Mouse (Mus musculus): ENCODE data around the gene Oaf. TPM values are rescaled to one million over a fixed set of nuclear protein-coding genes. Genes with fewer than 3 reads are reported as not detected.

Gene Oaf
- polyA plus RNA-seq, 1 experiment from 2014 or later = 86.1 TPM

DNA sequence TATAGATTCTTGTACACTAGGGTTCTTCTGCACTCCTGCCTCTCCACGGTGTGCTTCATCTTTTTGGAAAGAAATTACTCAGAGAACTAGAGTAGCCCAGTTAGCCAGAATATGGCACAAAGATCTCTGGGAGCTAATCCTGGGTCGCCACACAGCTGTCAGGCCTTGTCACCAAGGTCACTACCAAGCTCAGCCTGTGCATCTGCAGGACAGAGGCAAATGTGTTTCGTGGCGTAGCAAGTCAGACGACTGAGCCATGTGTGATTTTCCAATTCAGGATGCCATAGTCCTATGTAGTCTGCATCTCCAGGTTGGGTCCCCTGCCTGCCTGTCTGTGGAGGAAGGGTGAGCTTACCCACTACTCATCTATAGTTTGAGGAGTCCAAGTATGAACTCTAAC is 6.7 kb downstream of the Oaf start:
- Histone ChIP-seq H3K27ac (no peak overlapping the region), H3K9me3 (no peaks in the 10 kb centered on the region), H3K4me3 (no peak overlapping the region), H3K27me3 (no peaks in the 10 kb centered on the region), H3K36me3 (peaks cover 64% of the 10 kb centered on the region), H3K4me2 (no peak overlapping the region), H3K9ac (no peak overlapping the region; the same call in 1 of the 2 replicates), H3K4me1 (peaks cover 87% of the 10 kb centered on the region)
- WGBS = 67% methylated on average over 5 of the region's 5 CpGs
- ATAC-seq (ENCODE audit: insufficient number of reproducible peaks, insufficient read depth, low FRiP score, low TSS enrichment, low read depth) = no peak

- Histone ChIP-seq H3K4me1 (peaks cover 86% of the 10 kb centered on the region), H3K4me3 (no peak overlapping the region), H3K9me3 (no peaks in the 10 kb centered on the region), H3K9ac (peak overlapping the region; percentile 55), H3K4me2 (no peak overlapping the region), H3K27ac (0 out of 2 replicates have a peak overlapping the region, but pooled peaks have one; percentile 53), H3K27me3 (no peaks in the 10 kb centered on the region), H3K36me3 (peaks cover 71% of the 10 kb centered on the region)
- ATAC-seq (ENCODE audit: insufficient number of reproducible peaks, insufficient read depth, low FRiP score, low TSS enrichment, low read depth) = no peak
- WGBS = 20% methylated on average over 5 of the region's 5 CpGs
Observed at GRCm38 (mm10) chr9:43232286-43232685, 7.4 kb downstream of the Oaf start.

- Histone ChIP-seq H3K4me2 (peak overlapping the region; percentile 24; the same call in 1 of the 2 replicates), H3K27me3 (no peaks in the 10 kb centered on the region), H3K9me3 (no peaks in the 10 kb centered on the region), H3K9ac (peak overlapping the region; percentile 55), H3K27ac (peak overlapping the region; percentile 53; the same call in 1 of the 2 replicates), H3K4me3 (no peak overlapping the region), H3K4me1 (peaks cover 86% of the 10 kb centered on the region), H3K36me3 (peaks cover 74% of the 10 kb centered on the region)
- ATAC-seq (ENCODE audit: insufficient number of reproducible peaks, insufficient read depth, low FRiP score, low TSS enrichment, low read depth) = no peak
- WGBS = 46% methylated on average over 3 of the region's 4 CpGs
Observed at GRCm38 (mm10) chr9:43231805-43232204, 7.9 kb downstream of the Oaf start.

DNA sequence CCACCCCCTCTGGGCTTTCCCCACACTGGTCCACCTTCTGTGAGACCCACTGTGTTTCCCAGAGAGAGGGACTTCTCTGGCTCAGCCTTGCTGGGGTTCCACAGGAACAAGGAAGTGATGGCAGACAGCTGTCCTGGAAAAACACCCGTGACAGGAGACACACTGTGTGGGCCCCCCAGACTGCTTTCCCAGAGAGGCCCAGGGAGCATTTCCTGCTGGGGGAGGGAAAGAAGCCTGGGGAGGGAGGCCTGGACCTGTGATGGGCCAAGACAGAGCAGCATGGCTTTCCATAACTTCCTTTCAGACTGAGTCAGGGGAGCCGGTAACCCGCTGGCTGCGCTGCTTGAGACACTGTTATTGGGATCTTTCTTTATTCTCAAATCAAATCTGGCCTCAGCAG is 8.8 kb downstream of the Oaf start:
- H3K9me3 ChIP-seq = no peaks in the 10 kb centered on the region
- 36% methylated on average over 4 of the region's 4 CpGs for WGBS
- no peak overlapping the region for H3K4me3 ChIP-seq
- H3K4me1 ChIP-seq = peaks cover 86% of the 10 kb centered on the region
- ATAC-seq (ENCODE audit: insufficient number of reproducible peaks, insufficient read depth, low FRiP score, low TSS enrichment, low read depth) = no peak
- H3K27me3 ChIP-seq = no peaks in the 10 kb centered on the region
- H3K4me2 ChIP-seq = no peak overlapping the region
- peak overlapping the region; percentile 53; the same call in 1 of the 2 replicates for H3K27ac ChIP-seq
- H3K9ac ChIP-seq = peak overlapping the region; percentile 49; the same call in 1 of the 2 replicates
- peaks cover 69% of the 10 kb centered on the region for H3K36me3 ChIP-seq

DNA sequence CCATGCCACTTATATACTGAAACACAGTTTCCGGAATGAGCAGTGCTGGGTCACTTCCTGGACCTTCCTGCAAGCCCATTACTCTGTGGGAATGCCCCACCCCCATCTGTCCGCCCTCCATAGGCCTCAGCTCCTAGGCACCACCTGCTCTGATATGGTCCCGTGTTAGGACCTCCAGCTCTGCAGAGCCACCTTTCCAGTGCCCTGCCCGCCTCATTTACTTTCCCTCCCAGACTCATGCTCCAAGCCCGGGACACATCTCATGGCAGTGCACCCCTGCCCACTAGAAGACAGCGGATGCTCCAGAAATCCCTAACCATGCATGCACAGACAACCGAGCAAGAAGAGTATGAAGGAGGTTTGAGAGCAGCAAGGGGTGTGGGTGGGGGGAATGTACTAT is 9.7 kb downstream of the Oaf start:
- no peaks in the 10 kb centered on the region for H3K9me3 ChIP-seq
- WGBS = 88% methylated on average over 7 of the region's 7 CpGs
- H3K4me1 ChIP-seq = peaks cover 86% of the 10 kb centered on the region
- no peaks in the 10 kb centered on the region for H3K27me3 ChIP-seq
- no peak overlapping the region for H3K9ac ChIP-seq
- peaks cover 61% of the 10 kb centered on the region for H3K36me3 ChIP-seq
- H3K4me3 ChIP-seq = no peak overlapping the region
- ATAC-seq (ENCODE audit: insufficient number of reproducible peaks, insufficient read depth, low FRiP score, low TSS enrichment, low read depth) = no peak
- no peak overlapping the region for H3K4me2 ChIP-seq
- no peak overlapping the region for H3K27ac ChIP-seq

DNA sequence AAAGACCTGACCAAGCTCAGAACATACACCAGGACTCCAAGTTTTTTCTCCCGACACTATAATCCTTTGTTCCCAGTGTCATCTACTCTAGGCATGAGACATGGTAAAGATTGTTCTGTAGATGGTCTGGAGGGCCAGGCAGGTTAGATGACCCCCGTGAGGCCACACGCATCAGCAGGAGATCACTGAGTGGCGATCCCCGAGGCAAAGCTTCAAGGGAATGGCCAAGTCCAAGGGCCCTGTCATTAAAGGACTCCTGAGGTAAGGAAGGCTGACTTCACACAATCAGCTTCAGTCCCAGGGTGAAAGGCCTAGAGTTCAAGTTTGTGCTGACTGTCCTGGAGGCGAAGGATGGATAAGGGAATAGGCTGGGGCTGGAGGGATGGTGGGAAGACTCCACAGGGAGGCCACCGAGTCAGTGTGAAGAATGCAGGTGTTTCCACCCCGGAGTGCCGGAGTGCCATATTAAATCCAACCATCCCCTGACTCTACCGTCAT is 10.3 kb downstream of the Oaf start:
- Histone ChIP-seq H3K4me3 (no peak overlapping the region), H3K9ac (no peak overlapping the region), H3K36me3 (peaks cover 61% of the 10 kb centered on the region), H3K27ac (no peak overlapping the region), H3K27me3 (no peaks in the 10 kb centered on the region), H3K4me2 (no peak overlapping the region), H3K9me3 (no peaks in the 10 kb centered on the region), H3K4me1 (peaks cover 85% of the 10 kb centered on the region)
- 93% methylated on average over 10 of the region's 10 CpGs for WGBS
- ATAC-seq (ENCODE audit: insufficient number of reproducible peaks, insufficient read depth, low FRiP score, low TSS enrichment, low read depth) = no peak

DNA sequence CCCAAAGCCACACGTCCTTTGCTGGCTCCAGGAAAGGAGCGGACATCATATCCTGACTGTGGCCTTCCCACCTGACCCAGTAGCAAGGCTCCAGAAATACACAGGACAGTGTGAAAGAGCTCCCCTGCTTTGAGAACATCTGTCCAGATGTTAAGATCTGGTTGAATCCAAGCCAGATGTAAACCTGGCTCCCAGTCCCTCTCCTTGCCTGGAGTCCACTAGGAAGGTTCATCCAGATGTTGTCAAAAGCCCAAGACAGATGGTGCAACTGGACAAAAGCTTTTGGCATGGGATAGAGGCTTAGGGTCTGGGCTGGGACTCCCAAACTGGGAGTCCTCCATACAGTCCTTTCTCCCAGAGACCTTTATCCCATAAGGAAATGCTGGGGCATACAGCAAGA is 11.0 kb downstream of the Oaf start:
- Histone ChIP-seq H3K4me1 (peaks cover 78% of the 10 kb centered on the region), H3K27ac (no peak overlapping the region), H3K4me3 (no peak overlapping the region), H3K9ac (no peak overlapping the region), H3K27me3 (no peaks in the 10 kb centered on the region), H3K9me3 (no peaks in the 10 kb centered on the region), H3K4me2 (no peak overlapping the region), H3K36me3 (peaks cover 61% of the 10 kb centered on the region)
- WGBS = 83% methylated on average over 2 of the region's 2 CpGs
- no peak for ATAC-seq (ENCODE audit: insufficient number of reproducible peaks, insufficient read depth, low FRiP score, low TSS enrichment, low read depth)

- Histone ChIP-seq H3K4me1 (peaks cover 67% of the 10 kb centered on the region), H3K27me3 (no peaks in the 10 kb centered on the region), H3K9ac (no peak overlapping the region), H3K4me3 (no peak overlapping the region), H3K27ac (no peak overlapping the region), H3K9me3 (no peaks in the 10 kb centered on the region), H3K36me3 (peaks cover 61% of the 10 kb centered on the region), H3K4me2 (no peak overlapping the region)
- no peak for ATAC-seq (ENCODE audit: insufficient number of reproducible peaks, insufficient read depth, low FRiP score, low TSS enrichment, low read depth)
- 87% methylated on average over 8 of the region's 8 CpGs for WGBS
Observed at GRCm38 (mm10) chr9:43227626-43228025, 12.1 kb downstream of the Oaf start.

- no peak overlapping the region for H3K4me2 ChIP-seq
- no peaks in the 10 kb centered on the region for H3K9me3 ChIP-seq
- no peaks in the 10 kb centered on the region for H3K27me3 ChIP-seq
- ATAC-seq (ENCODE audit: insufficient number of reproducible peaks, insufficient read depth, low FRiP score, low TSS enrichment, low read depth) = no peak
- 61% methylated on average over 9 of the region's 9 CpGs for WGBS
- H3K4me1 ChIP-seq = peaks cover 61% of the 10 kb centered on the region
- H3K36me3 ChIP-seq = peaks cover 66% of the 10 kb centered on the region
- peak overlapping the region; percentile 34; the same call in 1 of the 2 replicates for H3K27ac ChIP-seq
- H3K4me3 ChIP-seq = no peak overlapping the region
- no peak overlapping the region; the same call in 1 of the 2 replicates for H3K9ac ChIP-seq
Observed at GRCm38 (mm10) chr9:43226573-43227160, 13.0 kb downstream of the Oaf start.

- peaks cover 51% of the 10 kb centered on the region for H3K4me1 ChIP-seq
- H3K27me3 ChIP-seq = no peaks in the 10 kb centered on the region
- no peaks in the 10 kb centered on the region for H3K9me3 ChIP-seq
- H3K27ac ChIP-seq = peak overlapping the region; percentile 44
- H3K9ac ChIP-seq = peak overlapping the region; percentile 46; the same call in 1 of the 2 replicates
- no peak overlapping the region for H3K4me2 ChIP-seq
- no peak overlapping the region for H3K4me3 ChIP-seq
- WGBS = 19% methylated on average over 2 of the region's 2 CpGs
- H3K36me3 ChIP-seq = peaks cover 74% of the 10 kb centered on the region
- no peak for ATAC-seq (ENCODE audit: insufficient number of reproducible peaks, insufficient read depth, low FRiP score, low TSS enrichment, low read depth)
Observed at GRCm38 (mm10) chr9:43225481-43225880, 14.2 kb downstream of the Oaf start.

DNA sequence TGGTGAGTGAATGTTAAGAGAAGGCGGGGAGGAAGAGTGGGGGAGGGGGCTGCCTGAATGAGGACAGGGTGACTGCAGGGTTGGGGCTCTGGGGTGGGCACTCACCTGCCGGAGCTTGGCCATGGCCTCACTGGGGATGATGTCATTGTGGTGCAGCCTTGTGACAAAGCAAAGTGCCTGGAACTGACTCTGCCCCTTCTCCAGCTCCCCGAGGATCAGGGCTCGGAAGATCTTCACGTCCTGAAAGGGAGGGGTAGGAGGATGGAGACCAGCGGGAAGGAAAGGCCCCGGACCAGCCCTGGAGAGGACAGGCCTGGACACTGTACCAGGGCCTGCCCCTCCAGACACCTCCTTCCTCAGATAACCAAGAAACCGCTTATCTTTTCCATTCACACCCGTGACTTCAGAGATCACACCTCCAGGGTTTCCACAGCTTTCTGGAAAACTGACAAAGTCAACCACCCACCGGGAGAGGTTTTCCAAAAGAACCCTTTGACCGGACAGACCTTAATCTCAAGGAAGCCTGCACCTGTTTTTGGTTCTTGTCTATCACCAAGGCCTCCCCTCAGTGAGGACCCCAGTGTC is 14.8 kb downstream of the Oaf start:
- 55% methylated on average over 11 of the region's 11 CpGs for WGBS
- no peak overlapping the region for H3K4me2 ChIP-seq
- no peak overlapping the region for H3K4me3 ChIP-seq
- peaks cover 45% of the 10 kb centered on the region for H3K4me1 ChIP-seq
- no peak for ATAC-seq (ENCODE audit: insufficient number of reproducible peaks, insufficient read depth, low FRiP score, low TSS enrichment, low read depth)
- H3K27me3 ChIP-seq = no peaks in the 10 kb centered on the region
- H3K27ac ChIP-seq = peak overlapping the region; percentile 44; the same call in 1 of the 2 replicates
- H3K9ac ChIP-seq = 0 out of 2 replicates have a peak overlapping the region, but pooled peaks have one; percentile 46
- H3K36me3 ChIP-seq = peaks cover 71% of the 10 kb centered on the region
- no peaks in the 10 kb centered on the region for H3K9me3 ChIP-seq

DNA sequence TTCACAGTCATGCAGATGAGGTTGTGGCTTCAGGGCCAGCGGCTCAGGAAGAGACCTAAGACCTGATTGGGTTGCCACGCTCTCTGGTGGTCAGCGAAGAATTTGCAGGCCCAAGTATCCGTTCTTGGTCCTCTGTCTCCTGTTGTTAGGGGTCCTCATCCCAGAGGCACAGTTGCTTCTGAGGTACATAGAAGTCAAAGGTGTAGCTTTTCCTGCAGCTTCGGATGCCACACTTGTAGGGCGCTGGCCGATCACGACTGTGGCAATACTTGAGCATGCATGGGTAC is 17.3 kb downstream of the Oaf start:
- H3K9ac ChIP-seq = 0 out of 2 replicates have a peak overlapping the region, but pooled peaks have one; percentile 16
- peaks cover 61% of the 10 kb centered on the region for H3K36me3 ChIP-seq
- peak overlapping the region; percentile 80; the same call in 1 of the 2 replicates for H3K27ac ChIP-seq
- WGBS = 40% methylated on average over 8 of the region's 8 CpGs
- H3K27me3 ChIP-seq = no peaks in the 10 kb centered on the region
- no peak overlapping the region for H3K4me3 ChIP-seq
- no peaks in the 10 kb centered on the region for H3K9me3 ChIP-seq
- H3K4me2 ChIP-seq = no peak overlapping the region
- H3K4me1 ChIP-seq = peaks cover 33% of the 10 kb centered on the region
- no peak for ATAC-seq (ENCODE audit: insufficient number of reproducible peaks, insufficient read depth, low FRiP score, low TSS enrichment, low read depth)
